Mouse (Mus musculus) cortical plate, adult 2 months (tissue): ENCODE measurements around the gene Dcbld2.

Experiments
- CTCF ChIP-seq: fragments of 200-500 bp; IDR thresholded peaks from 2 replicates; pipeline ENCODE4 v1.5.1; 2011; ENCODE audit warnings: mild to moderate bottlenecking, control low read depth, low read length; ENCODE audit not compliant: insufficient read depth; ENCODE audit errors: extremely low read depth
- POLR2A ChIP-seq: fragments of 200-500 bp; IDR thresholded peaks from 2 replicates; pipeline ENCODE4 v1.6.1; 2011; ENCODE audit warnings: mild to moderate bottlenecking, low read length, control low read depth; ENCODE audit not compliant: insufficient read depth; ENCODE audit errors: extremely low read depth

GRCm38 (mm10) chr16:58414801-58415200 is 6.6 kb downstream of the Dcbld2 start:
- TF ChIP-seq CTCF (no peak), POLR2A (no peak)
